Mouse (Mus musculus): ENCODE results near the gene Car4. TPM values are rescaled to one million over a fixed set of nuclear protein-coding genes. Genes with fewer than 3 reads are reported as not detected.

The Car4 gene
- 10 to 100 TPM in 1 of 2 experiments, 1 to 10 TPM in 1; 7.3 to 11.7 TPM for total RNA-seq (2021)
- long read RNA-seq, experiment 1, transcript Car4-201 (8 exons, 1,256 nt), result major isoform, 7 of 8 reads
- long read RNA-seq, experiment 1, partial matches to known transcripts, result 1 of 8 reads
- long read RNA-seq, experiment 1, other reads (novel, unspliced or antisense), result 0 of 8 reads
- long read RNA-seq, experiment 2, transcript Car4-201 (8 exons, 1,256 nt), result major isoform, 7 of 8 reads
- long read RNA-seq, experiment 2, partial matches to known transcripts, result 0 of 8 reads
- long read RNA-seq, experiment 2, other reads (novel, unspliced or antisense), result 1 of 8 reads

- no peak for DNase-seq
These were observed at the start of gene Car4 for GRCm38 (mm10) chr11:84957591-84958270. Gene Car4 (plus strand): TSS chr11:84957786.

GRCm38 (mm10) chr11:84908480-84908879 is 49.1 kb upstream of the Car4 start:
- DNase-seq, result no peak

GRCm38 (mm10) chr11:84910411-84910810 is 47.2 kb upstream of the Car4 start:
- DNase-seq, result peak in 1 of 2 experiments; percentile 16

- no peak for DNase-seq
These were observed 42.9 kb upstream of the Car4 start for GRCm38 (mm10) chr11:84914673-84915072.

- DNase-seq, result peak; percentile 83 to 84
These were observed 41.4 kb upstream of the Car4 start, which contains the start of gene Znhit3 for GRCm38 (mm10) chr11:84916053-84916702. Gene Znhit3 (minus strand): TSS chr11:84916366.

- DNase-seq, result no peak
These were observed 40.8 kb upstream of the Car4 start for GRCm38 (mm10) chr11:84916703-84917300.

GRCm38 (mm10) chr11:84918425-84918824 is 39.2 kb upstream of the Car4 start:
- peak; percentile 86 to 91 for DNase-seq

GRCm38 (mm10) chr11:84919276-84919675 is 38.3 kb upstream of the Car4 start:
- DNase-seq, result peak; percentile 31 to 47

- no peak for DNase-seq
These were observed 37.6 kb upstream of the Car4 start for GRCm38 (mm10) chr11:84919951-84920350.

GRCm38 (mm10) chr11:84920981-84921380 is 36.6 kb upstream of the Car4 start:
- DNase-seq, result no peak

- DNase-seq, result no peak
These were observed 25.3 kb upstream of the Car4 start for GRCm38 (mm10) chr11:84932261-84932660.

GRCm38 (mm10) chr11:84939508-84940053 is 18.0 kb upstream of the Car4 start:
- no peak for DNase-seq

GRCm38 (mm10) chr11:84940140-84940539 is 17.4 kb upstream of the Car4 start:
- no peak for DNase-seq

- DNase-seq, result peak; percentile 74 to 80
These were observed 13.6 kb upstream of the Car4 start for GRCm38 (mm10) chr11:84943948-84944347.

GRCm38 (mm10) chr11:84944639-84945435 is 12.7 kb upstream of the Car4 start:
- DNase-seq, result no peak

- no peak for DNase-seq
These were observed 11.7 kb upstream of the Car4 start for GRCm38 (mm10) chr11:84945841-84946240.

GRCm38 (mm10) chr11:84947206-84947605 is 10.4 kb upstream of the Car4 start:
- no peak for DNase-seq

- no peak for DNase-seq
These were observed 9.5 kb upstream of the Car4 start for GRCm38 (mm10) chr11:84948114-84948513.

- no peak for DNase-seq
These were observed 9.1 kb upstream of the Car4 start for GRCm38 (mm10) chr11:84948526-84948925.

- no peak for DNase-seq
These were observed 5.0 kb upstream of the Car4 start for GRCm38 (mm10) chr11:84952611-84953010.

- DNase-seq, result no peak
These were observed 1.2 kb upstream of the Car4 start for GRCm38 (mm10) chr11:84956400-84956799.
